Mouse (Mus musculus): Measurements from ENCODE around the gene Cmss1. TPM values are rescaled to one million over a fixed set of nuclear protein-coding genes. Genes with fewer than 3 reads are reported as not detected.

Gene Cmss1
- total RNA-seq, 2 experiments from 2014 or later, result 66.4 to 77.2 TPM

DNA sequence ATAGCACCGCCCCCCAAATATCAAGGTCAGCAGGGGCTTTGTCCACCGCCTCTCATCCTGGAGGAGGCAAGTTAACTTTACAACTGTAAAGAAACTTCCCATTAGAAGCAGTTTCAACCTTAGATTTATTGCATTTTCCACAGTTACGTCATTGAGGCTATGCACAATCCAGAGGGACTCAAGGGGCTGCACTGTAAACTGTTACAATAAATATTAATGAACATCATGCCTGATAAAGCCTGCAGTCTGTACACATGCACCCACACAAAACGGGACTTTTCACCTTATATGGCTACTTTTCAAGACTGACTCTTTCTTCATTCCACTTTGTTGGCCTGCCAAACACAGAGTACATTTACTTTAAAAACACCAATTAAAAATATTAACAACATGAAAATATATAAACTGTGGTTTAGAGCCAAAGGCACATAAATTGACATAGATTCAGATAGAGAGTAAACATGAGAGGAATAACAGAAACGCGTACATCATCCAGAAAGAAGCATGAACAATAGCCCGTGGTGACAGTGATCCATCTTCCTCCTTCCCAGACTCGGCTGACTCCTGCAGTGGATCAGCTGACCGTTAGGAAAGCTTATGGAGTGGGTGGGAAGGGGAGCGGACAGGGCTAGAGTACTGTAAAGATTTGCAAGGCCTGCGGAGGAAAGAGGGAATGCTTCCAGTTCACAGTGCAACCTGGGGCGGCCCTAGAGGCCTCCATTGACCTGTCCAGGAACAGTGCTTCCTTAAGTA lies 122.4 kb downstream of the Cmss1 start:
- DNase-seq, result no peak
- intact Hi-C loops (cut with DNase I), result no loop called here

DNA sequence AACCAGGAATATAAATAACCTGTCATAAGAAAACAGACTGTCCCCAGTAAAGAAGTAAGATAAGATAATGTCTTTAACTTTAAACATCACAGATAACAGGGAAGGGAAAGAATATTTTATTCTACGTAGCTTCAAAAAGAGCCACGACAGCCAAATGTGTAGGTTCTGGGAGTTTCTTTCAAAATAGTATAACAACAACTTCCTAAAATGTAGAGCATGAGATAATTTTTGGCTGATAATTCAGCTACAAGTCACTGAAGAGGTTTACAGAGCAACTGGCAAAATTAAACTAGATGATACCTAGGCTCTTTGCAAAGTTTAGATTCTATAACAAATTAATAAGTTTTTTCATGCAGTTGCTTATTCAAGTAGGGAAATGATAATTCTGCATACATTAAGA lies 123.2 kb downstream of the Cmss1 start:
- intact Hi-C loops (cut with DNase I), result no loop called here
- DNase-seq, result no peak

DNA sequence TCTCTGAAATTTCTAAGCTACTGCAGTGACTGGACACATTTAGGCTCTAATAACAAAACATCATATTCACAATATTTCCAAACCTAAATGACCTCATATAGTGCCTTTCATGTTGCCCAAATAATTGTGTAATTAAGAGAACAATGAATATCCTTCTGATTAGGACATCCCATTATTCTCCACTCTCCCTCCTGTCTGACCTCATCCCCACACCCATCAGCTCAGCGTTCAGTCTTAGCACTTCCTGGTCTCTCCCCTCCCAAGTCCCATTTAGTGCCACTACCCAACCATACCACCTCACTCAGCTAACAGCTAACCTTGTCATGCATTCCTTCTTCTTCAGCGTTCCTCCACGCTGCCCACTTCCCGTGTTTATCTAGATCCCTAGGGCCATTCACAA lies 123.8 kb downstream of the Cmss1 start:
- DNase-seq, result no peak
- intact Hi-C loops (cut with DNase I), result no loop called here

DNA sequence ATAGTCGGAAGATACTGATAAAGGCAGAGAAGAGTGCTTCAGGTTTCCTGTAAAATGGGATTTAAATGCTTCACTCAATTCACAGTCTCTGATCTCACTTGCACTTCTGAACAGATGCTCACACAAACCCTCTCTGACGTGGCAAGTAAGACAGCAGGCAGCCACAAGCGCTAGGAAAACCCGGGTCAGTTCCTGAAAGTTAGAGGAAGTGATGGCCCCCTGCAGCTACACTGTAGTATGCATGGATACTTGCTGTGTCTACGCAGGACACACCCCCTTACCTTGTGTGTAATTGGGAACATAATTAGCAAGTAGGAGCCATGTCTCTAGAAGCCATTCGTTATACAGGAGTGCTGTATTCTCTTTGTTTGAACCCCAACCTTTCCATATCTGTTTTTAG lies 124.4 kb downstream of the Cmss1 start:
- intact Hi-C loops (cut with DNase I), result no loop called here
- DNase-seq, result no peak

DNA sequence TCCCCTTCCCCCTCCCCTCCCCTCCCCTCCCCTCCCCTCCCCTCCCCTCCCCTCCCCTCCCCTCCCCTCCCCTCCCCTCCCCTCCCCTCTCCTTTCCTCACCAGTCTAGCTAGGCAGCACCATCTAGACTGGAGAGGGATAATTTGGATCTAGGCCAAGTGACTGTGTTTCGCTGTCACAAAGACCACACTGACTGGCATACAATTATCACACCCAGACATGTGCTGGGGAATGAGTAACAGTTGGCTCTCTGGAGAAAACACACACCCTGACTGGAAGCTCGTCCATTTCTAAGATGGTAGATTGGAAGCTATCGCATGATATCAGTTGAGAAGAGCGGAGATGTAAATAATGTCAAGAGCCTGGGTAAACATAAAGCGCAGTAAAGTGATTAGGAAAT lies 126.9 kb downstream of the Cmss1 start:
- intact Hi-C loops (cut with DNase I), result no loop called here
- no peak for DNase-seq

DNA sequence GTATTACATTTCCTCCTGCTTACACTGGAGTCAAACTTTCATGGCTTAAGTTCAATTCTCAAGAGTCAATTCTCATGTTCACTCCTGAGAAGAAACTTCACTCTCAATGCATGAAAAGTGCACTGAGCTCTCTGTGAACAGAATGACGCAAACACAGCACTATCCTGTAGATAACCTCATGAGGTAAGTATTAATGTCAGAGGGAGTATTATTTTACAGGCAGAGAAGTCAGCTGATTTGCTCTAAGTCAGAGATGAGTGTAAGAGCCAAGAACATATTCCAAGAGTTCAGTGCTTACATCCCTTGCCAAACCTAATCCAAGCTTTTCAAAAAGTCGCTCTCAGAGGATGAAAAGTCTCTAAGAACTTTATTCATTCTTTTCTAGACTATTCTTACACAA lies 128.2 kb downstream of the Cmss1 start:
- intact Hi-C loops (cut with DNase I), result no loop called here
- DNase-seq, result no peak

DNA sequence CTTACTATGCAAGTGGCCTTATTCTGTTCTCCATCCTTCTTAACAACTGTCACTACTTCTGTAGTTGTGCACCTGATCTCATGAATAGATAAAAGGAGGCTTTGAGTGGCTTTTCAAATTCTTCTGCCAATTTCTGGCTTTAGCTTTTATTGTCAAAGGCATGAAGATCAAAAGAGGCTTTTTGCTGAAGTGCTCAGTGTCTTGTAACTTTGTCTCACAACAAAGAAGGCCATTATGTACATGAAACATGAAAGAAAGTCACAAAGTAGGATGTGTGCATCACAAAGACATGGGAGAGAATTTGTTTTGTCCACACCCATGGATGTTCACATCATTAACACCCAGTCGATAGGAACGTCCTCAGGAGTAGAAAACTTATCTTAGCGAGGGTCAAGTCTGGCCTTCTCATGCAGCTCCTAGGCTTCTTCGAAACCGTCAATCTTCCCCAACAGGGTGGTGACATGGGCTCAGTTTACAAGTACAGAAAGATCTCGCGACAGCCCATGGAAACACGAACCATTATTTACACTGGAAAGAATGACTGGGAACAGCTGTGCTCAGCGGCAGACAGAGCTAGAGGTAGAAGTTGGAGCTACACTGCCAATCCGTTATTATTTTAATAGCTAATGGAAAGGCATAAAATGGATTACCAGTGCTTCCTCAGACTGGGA lies 133.1 kb downstream of the Cmss1 start:
- no peak for DNase-seq
- intact Hi-C loops (cut with DNase I), result no loop called here

DNA sequence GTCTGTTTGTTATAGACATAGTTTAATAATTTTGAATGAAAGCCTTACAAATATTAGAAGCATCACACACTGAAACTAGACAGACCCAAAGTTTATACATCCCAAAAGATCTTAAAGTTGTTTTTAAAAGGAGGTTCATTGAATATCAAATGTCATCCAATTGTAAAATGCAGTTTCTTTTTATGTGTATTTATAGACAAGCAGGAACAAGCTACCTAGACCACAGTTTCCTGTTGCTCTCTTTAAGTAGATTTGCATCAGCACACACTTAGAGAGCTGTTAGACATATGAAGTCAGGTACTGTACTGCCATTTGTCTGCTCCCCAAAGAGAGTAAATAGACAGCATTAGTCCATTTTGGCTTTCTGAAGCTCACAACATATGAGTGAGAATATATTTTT lies 135.6 kb downstream of the Cmss1 start:
- DNase-seq, result no peak
- intact Hi-C loops (cut with DNase I), result no loop called here

DNA sequence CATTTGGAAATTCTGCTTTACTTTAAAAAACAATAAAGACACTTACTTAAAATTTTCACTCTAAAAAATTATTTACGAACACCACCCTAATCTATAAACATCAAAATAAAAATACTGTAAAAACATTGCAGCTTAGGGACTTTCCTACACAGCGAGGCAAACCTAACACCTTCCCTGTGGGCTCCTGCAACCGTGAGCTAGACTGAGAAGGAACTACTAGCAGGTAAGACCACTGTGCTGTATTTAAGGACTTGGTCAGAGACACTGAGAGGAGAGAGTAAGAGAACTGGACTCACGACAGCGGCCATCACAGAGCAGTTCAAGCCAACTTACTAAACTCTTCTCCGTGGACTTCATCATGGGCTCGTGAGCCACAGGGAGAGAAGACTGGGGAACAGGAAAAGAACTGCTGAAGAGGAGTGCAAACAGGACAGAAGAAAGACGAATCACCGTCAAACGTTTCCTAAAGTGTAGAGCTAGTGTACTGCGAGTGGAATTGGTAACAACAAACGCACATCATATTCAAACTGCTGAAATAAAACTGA lies 136.3 kb downstream of the Cmss1 start:
- intact Hi-C loops (cut with DNase I), result no loop called here
- DNase-seq, result no peak

DNA sequence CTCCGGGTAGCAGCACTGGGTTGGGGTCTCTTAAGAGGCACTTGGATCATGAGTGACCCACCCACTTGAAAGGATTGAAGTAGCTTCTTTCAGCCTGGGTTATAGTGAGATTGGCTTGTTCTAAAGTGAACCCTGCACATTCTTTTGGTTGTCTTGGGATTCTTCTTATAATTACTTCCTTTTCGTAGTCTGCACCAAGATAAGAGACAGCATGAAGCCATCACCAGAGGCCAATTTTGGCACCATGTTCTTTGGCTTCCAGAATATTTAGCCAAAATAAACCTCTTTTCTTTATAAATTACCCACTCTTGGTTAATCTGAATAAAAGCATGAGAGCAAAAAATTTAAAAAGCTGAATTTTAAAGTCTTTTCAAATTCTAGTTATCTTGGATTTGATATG lies 136.8 kb downstream of the Cmss1 start:
- intact Hi-C loops (cut with DNase I), result no loop called here
- no peak for DNase-seq

DNA sequence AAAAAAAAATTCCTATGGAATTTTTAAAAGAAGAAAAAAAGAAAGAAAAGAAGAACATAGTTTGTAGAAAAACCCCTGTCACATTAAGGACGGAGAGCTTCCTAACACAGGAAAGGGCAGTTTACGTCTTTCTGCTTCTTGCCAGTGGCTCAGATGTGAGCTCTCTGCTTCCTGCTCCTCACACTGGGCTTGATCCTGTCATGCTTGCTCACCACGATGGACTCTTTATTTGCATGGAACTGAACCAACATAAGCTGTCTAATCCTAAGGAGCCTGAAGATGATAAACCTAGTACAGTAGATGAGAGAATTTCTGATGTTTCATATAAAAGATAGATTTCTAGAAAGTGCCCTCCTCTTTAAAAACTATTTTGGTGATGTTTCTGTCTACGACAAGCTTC lies 137.4 kb downstream of the Cmss1 start:
- DNase-seq, result no peak
- intact Hi-C loops (cut with DNase I), result no loop called here

DNA sequence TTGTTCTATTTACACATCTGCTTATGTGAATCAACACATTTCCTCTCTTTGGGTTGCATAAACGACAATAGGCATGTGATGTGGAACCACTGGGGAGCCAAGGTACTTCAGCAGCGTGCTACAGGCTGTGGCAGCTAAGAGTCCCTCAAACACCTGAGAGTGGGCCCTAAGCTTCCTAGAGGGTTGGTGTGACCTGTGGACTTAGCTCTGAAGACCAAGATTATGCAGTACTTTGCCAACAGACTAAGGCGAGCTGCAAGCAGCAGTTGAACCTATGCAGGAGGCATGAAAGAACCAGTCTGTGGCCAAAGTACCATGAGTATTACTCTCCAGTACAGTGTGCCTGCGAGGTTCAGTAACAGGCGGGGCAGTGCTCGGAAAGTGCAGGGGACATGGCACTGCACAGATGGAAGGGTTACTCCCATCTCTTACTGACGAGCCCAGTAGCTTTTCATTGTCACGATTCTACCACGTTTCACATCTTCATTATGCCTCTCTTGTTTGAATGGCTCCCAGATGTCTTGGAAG lies 141.2 kb downstream of the Cmss1 start:
- no peak for DNase-seq
- intact Hi-C loops (cut with DNase I), result no loop called here

DNA sequence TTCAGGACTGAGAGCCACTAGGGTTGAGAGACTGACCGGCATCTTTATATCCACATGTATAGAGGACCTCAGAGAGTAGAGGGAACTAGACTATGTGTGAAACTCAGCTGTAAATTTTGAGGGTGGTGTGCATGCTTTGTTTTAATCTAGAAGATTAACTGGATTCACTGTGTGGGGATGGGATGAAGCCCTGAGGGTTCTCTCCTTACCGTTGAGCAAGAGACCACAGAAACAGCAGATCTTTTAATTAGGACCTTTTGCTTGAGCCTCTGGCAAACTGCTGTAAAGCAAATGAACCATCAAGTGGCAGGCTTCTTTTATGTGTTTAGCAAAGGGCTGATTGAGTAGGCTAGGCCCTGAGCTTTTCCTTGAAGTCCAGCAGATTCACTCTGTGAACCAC lies 150.7 kb downstream of the Cmss1 start:
- DNase-seq, result no peak
- intact Hi-C loops (cut with DNase I), result no loop called here

DNA sequence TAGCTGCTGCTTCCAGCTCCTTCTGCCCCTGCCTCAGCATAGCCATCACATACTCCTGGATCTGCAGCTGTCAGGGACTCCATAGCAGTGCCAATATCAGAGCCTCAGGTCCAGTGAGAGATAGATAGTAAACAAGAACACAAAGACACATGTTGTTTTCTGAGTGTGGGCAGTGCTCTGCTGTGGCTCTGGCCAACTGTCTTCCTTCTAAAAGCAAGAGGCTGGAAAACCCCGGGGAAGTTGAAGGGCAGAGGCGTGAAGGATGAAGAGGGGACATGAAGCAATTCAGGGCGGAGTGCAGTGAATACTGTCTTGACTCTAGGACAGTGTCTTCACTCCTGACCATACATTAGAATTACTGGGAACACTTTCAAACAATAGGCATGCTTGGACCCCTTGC lies 151.1 kb downstream of the Cmss1 start:
- no peak for DNase-seq
- intact Hi-C loops (cut with DNase I), result no loop called here

DNA sequence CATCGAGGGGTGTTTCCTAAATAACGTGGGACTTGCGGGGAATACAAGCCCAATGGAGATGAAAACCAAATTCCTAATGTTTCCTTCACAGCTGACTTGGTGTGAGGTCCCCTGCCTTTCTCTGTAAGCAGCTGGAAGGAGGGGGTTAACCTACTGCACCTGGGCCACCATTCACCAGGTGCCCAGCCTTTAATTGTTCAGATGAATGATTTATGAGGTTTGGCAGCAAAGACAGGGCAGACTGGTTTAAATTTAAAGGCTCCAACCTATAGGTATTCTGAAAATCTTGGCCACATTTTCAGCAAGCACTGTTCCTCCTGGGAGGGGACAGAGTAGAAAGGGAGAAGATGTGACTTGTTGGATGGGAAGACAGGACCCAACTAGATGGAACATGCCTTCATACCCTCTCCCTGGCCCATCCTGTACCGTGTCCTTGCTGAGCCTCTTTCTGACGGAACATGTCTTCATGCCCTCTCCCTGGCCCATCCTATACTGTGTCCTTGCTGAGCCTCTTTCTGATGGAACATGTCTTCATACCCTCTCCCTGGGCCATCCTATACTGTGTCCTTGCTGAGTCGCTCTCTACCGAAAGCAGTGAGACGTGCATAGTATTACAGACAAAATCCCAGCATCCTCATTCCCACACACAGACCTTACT lies 152.4 kb downstream of the Cmss1 start:
- intact Hi-C loops (cut with DNase I), result no loop called here
- DNase-seq, result no peak

DNA sequence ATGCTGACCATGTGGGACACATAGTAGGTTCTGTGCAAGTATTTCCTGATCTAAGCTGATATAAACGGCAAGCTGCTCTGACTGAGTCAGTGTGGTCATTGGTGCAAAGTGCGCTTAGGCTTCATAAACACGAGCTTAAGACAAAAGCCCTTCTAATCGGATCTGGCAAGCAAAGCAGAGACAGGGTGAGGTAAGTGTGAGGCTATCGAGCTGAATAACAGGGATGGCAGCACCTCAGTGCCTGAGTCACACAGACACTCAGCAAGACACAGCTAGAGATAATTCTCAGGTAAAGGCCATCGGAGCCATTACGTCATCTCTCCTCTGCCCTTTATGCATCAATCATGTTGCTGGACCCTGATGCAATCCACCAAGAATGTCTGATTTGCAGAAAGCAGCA lies 153.7 kb downstream of the Cmss1 start:
- intact Hi-C loops (cut with DNase I), result no loop called here
- DNase-seq, result no peak

DNA sequence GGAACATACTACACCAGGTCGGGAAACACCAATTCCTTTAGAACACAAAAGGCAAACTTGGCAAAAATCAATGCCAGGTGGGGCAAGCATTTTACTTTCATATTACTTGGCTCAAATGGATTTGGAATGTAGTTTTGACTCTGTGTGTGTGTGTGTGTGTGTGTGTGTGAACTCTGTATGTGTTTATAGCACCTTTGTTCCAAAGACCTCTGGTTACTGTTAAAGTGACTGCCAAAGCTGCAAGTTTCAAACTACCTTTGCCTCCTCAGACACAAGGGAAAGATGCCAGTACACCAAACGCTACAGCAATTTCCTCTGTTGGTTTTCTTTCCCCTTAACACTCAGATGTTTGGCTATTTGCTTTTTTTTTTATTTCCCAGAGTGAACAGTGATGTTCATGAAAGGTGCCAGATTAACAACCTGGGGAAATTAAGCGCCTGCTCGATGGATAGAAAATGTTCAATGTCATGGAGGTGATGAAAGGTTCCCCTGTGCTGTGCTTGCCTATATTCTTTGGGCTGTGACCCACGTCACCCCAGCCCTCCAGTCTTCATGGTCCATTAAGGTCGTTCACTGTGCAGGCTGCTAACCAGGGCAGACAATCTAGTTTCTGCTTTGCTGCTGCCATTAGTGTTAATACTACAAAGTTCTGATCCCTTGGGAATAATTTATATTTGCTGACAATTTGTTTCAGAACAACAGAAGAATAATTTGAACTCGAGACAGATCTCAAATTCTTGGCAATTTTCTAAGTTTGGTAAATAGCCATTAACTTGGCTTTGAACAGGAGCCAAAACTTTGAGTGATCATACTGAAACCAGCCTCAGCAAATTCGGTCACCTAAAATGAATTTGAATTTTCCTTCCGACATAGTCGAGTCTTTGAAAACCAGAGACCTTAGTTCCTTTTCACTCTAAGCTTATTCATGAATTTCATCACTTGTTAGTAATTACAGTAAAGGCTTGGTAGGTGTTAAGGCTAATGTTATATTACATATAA lies 161.3 kb downstream of the Cmss1 start:
- intact Hi-C loops (cut with DNase I), result no loop called here
- DNase-seq, result no peak

DNA sequence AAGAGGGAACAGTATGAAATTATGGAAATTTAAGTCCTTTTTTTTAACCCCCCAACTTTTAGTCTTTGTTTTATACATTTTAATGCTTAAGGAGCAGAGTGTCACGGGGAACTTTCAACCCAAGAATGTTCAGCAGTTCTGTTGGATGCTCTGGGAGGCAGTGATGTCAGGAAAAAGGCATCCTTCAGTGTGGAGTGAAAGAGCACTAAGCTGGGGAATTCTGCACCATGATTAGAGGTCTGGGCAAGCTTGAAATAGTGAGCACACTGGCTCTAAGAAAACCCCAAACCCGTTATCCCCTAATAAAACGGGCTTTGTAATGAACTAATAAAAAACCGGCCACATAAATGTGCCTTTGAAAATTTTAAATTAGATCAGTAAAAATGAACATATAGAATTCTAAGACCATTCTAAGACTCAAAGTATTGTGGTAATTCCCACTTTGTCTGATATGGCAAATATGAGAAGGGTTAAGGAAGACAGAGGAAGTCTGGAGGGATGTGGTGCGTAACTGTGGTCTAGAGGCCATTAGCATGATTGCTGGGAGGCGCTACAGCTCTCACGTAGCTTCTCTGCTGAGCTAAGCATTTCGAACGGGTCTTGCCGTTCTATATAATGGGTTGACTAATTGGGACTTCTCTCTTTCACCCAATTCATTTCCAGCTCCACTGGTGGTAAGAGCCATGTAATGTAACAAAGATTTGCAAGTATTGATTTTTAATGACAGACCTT lies 165.8 kb downstream of the Cmss1 start:
- no peak for DNase-seq
- intact Hi-C loops (cut with DNase I), result no loop called here

DNA sequence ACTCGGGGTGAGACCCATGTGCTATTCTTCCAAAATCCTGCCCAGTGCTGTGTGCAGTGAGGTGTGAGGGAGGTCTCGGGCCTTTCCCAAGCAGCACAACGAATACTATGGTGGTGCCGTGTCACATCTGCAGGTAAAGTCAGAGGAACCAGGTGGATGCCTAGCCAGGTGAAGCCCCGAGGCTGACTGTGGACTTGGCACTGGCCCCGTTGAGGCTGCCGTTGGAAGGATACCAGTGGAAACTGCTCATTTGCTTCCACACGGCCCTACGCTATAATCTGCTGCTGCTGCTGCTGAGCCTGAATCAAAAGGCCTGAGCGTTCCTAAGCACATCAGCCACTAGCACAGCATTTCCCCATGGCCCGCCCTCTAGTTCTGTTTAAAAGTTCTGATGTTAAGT lies 167.5 kb downstream of the Cmss1 start:
- DNase-seq, result no peak
- intact Hi-C loops (cut with DNase I), result no loop called here

DNA sequence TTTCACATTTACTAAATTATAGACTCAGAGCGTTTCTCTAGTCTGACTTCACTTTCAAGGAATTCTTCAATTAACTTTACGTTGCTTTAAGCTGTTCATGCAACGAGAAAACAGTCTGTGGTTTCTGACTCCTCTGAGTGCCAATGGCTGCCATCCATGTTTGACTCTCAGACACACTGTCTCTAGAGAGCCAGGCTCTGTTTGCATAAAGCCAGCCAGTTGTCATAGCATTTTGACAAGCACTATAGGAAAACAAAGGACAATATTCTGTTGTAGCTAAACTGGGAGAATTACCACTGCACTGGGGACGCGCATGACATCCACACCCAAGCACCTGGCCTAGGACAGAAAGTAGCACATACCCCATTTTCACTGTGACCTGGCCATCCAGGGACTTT lies 168.4 kb downstream of the Cmss1 start:
- DNase-seq, result no peak
- intact Hi-C loops (cut with DNase I), result no loop called here

All from heart, postnatal 36 days (tissue).